Mouse (Mus musculus) embryonic facial prominence, embryonic 10.5 days (tissue): Measurements from ENCODE around the gene Cmtm8. TPM values are rescaled to one million over a fixed set of nuclear protein-coding genes. Genes with fewer than 3 reads are reported as not detected.
A peak's percentile ranks its signal among the peaks of the same experiment; 100 is the strongest.

ENCODE experiments used
- DNase-seq: peaks from one replicate; pipeline ENCODE4 v3.0.0-alpha.2; 2017; ENCODE audit warnings: low spot score
- H3K27ac ChIP-seq: fragments of 300-500 bp; sonication (generic); replicated peaks from 2 replicates; pipeline ENCODE4 v1.5.1; 2016; ENCODE audit warnings: mild to moderate bottlenecking
- H3K27me3 ChIP-seq: fragments of 300-500 bp; sonication (generic); replicated peaks from 2 replicates; pipeline ENCODE4 v1.6.1; 2016; ENCODE audit warnings: low read depth, mild to moderate bottlenecking; ENCODE audit not compliant: poor library complexity, severe bottlenecking
- H3K36me3 ChIP-seq: fragments of 300-500 bp; sonication (generic); replicated peaks from 2 replicates; pipeline ENCODE4 v1.6.1; 2016; ENCODE audit warnings: mild to moderate bottlenecking, moderate library complexity
- H3K4me1 ChIP-seq: fragments of 300-500 bp; sonication (generic); 2 replicates; pipeline ENCODE4 v1.6.1; 2016
- H3K4me3 ChIP-seq: fragments of 300-500 bp; sonication (generic); 2 replicates; pipeline ENCODE4 v1.5.1; 2016; ENCODE audit warnings: mild to moderate bottlenecking, moderate library complexity
- H3K9me3 ChIP-seq: fragments of 300-500 bp; sonication (generic); 2 replicates; pipeline ENCODE4 v1.6.1; 2016; ENCODE audit warnings: mild to moderate bottlenecking
- WGBS: fragments of 180-500 bp; shearing (Covaris S2); methylation state at CpG from one replicate; pipeline ENCODE4 v1.1.7; 2016; 5-methylcytosine and 5-hydroxymethylcytosine counted together
- polyA plus RNA-seq: library from polyadenylated mRNA; unstranded; fragments of >200 nt; fragmentation: Nextera tagmentation; extraction: Ambion mirVana; gene quantifications from 2 replicates; pipeline ENCODE4 v1.2.1, GENCODE M21; 2016

The Cmtm8 gene
- polyA plus RNA-seq, 1 experiment from 2014 or later, result 21.3 TPM

DNA sequence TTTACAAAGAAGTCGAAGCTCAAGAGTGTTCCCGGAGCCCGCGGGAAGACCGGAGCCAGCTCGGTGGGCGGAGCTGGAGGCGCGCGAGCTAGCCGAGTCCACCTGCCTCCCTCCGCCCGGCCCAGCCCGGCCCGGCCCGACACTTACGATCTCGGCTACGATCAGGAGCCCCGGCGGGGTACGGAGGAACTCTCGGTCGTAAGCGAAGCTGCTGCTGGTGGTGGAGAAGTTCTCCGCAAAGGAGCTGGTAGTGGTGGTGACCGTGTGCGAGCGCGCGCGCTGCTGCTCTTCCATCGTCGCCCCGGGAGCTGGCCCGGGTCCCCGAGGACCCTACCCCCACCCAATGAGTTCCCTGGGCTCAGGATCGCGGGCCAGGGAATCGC is 331 bp downstream of the Cmtm8 start:
- peak overlapping the region; percentile 81 for H3K27ac ChIP-seq
- H3K9me3 ChIP-seq, result no peaks in the 10 kb centered on the region
- H3K4me1 ChIP-seq, result peaks cover 28% of the 10 kb centered on the region
- H3K36me3 ChIP-seq, result no peaks in the 10 kb centered on the region
- H3K4me3 ChIP-seq, result peak overlapping the region; percentile 82
- DNase-seq, result peak; percentile 74
- peaks cover 51% of the 10 kb centered on the region for H3K27me3 ChIP-seq
- WGBS, result under 1% methylated on average over 40 of the region's 40 CpGs

DNA sequence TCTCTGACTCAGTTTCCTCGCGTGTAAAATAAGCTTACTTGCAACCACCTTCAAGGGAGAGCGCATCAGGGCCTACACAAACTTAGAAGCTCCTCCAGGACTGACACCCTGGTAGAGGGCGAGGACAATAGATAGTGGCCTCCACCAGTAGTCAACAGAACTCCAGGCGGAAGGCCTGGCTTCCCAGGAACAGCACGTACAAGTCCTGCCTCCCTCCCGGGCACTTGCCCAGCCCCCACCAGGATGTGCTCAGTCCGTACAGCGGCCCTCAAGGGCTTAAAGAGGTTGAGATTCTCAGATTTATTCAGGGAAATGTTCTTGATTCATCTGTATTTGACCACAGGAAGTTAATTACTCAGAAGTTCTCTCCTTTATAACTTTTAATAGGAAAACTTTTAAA is 1.1 kb downstream of the Cmtm8 start:
- H3K27ac ChIP-seq, result no peak overlapping the region
- peak overlapping the region; percentile 82 for H3K4me3 ChIP-seq
- H3K9me3 ChIP-seq, result no peaks in the 10 kb centered on the region
- 20% methylated on average over 9 of the region's 9 CpGs for WGBS
- peak; percentile 34 for DNase-seq
- H3K4me1 ChIP-seq, result peaks cover 28% of the 10 kb centered on the region
- H3K36me3 ChIP-seq, result no peaks in the 10 kb centered on the region
- H3K27me3 ChIP-seq, result peaks cover 51% of the 10 kb centered on the region

DNA sequence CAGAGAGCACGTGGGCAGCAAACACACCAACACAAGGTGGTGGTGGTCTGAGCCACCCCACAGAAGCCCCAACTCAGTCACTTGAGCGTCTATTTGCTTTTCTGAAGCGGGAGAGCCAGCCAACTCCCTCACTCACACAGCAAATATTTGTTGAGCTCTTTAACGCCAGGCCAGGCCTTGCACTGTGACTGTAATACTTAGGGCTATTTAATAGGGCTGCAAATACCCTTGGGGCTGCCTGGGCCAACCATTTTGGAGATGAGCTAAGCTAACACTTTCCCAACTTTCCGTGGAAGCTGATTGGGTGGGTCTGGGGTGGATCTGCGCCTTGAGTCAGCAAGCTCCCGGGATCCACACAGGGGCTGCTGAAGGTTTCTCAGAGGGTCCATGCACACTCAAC is 1.7 kb downstream of the Cmtm8 start:
- H3K27me3 ChIP-seq, result peaks cover 51% of the 10 kb centered on the region
- 81% methylated on average over 7 of the region's 7 CpGs for WGBS
- no peak overlapping the region for H3K27ac ChIP-seq
- peaks cover 28% of the 10 kb centered on the region for H3K4me1 ChIP-seq
- H3K36me3 ChIP-seq, result no peaks in the 10 kb centered on the region
- no peak for DNase-seq
- peak overlapping the region; percentile 82; the same call in 1 of the 2 replicates for H3K4me3 ChIP-seq
- no peaks in the 10 kb centered on the region for H3K9me3 ChIP-seq

GRCm38 (mm10) chr9:114838870-114839269 is 5.1 kb downstream of the Cmtm8 start:
- no peaks in the 10 kb centered on the region for H3K9me3 ChIP-seq
- H3K4me1 ChIP-seq, result peaks cover 19% of the 10 kb centered on the region
- no peak for DNase-seq
- H3K4me3 ChIP-seq, result no peak overlapping the region
- H3K27me3 ChIP-seq, result peaks cover 25% of the 10 kb centered on the region
- 81% methylated on average over 5 of the region's 5 CpGs for WGBS
- H3K36me3 ChIP-seq, result no peaks in the 10 kb centered on the region
- H3K27ac ChIP-seq, result no peak overlapping the region

- H3K27me3 ChIP-seq, result no peaks in the 10 kb centered on the region
- H3K27ac ChIP-seq, result no peak overlapping the region
- no peak overlapping the region for H3K4me3 ChIP-seq
- peaks cover 18% of the 10 kb centered on the region for H3K4me1 ChIP-seq
- H3K36me3 ChIP-seq, result no peaks in the 10 kb centered on the region
- DNase-seq, result no peak
- 65% methylated on average over 6 of the region's 6 CpGs for WGBS
- no peaks in the 10 kb centered on the region for H3K9me3 ChIP-seq
Observed at GRCm38 (mm10) chr9:114831527-114831926, 12.4 kb downstream of the Cmtm8 start.

DNA sequence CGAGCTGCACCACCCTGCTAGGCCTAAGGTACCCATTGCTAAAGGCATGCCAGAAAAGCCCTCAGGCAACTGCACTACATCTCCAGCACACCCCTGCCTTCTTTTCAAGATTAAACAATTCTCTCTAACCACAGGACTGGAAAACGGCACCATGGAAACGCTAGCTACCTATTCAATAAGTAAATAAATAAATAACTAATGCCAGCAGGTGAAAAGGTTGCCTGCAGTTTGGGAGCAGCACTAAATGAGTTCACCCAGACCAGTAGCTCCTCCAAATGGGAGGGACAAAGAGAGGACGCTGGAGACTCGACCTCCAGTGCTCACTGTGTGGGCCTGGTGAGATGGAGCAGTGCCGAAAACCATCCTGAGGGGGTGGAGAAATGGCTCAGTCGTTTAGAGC is 13.6 kb downstream of the Cmtm8 start:
- peaks cover 18% of the 10 kb centered on the region for H3K4me1 ChIP-seq
- WGBS, result 50% methylated on average over 7 of the region's 7 CpGs
- DNase-seq, result no peak
- no peaks in the 10 kb centered on the region for H3K36me3 ChIP-seq
- H3K9me3 ChIP-seq, result no peaks in the 10 kb centered on the region
- no peak overlapping the region for H3K27ac ChIP-seq
- H3K27me3 ChIP-seq, result no peaks in the 10 kb centered on the region
- no peak overlapping the region for H3K4me3 ChIP-seq

DNA sequence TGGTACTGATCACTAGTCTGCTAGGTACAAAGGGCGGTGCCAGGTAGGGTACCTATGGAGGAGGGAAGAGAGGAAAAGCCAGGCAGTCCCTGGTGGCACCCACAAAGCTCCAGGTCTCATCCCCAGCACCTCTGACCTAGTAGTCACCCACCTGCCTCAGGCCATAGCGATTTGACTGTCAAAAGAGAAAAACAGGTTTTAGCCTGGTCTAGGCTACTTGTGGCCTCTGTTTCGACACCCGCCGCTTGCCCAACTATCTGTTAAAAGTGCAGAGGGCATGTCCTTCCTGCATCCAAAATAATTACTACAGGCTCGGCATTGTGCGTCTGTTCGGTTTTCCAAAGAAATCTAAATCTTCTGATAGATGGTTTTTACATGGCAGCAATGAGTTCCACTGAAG is 14.3 kb downstream of the Cmtm8 start:
- DNase-seq, result no peak
- Histone ChIP-seq H3K27ac (no peak overlapping the region), H3K9me3 (no peaks in the 10 kb centered on the region), H3K36me3 (no peaks in the 10 kb centered on the region), H3K4me3 (no peak overlapping the region), H3K4me1 (peaks cover 18% of the 10 kb centered on the region), H3K27me3 (no peaks in the 10 kb centered on the region)
- WGBS, result 88% methylated on average over 8 of the region's 8 CpGs

GRCm38 (mm10) chr9:114828377-114828776 is 15.6 kb downstream of the Cmtm8 start:
- DNase-seq, result no peak
- Histone ChIP-seq H3K36me3 (no peaks in the 10 kb centered on the region), H3K9me3 (no peaks in the 10 kb centered on the region), H3K4me3 (no peak overlapping the region), H3K27me3 (no peaks in the 10 kb centered on the region), H3K27ac (no peak overlapping the region), H3K4me1 (peaks cover 18% of the 10 kb centered on the region)
- 95% methylated on average over 6 of the region's 6 CpGs for WGBS

GRCm38 (mm10) chr9:114827242-114827852 is 16.6 kb downstream of the Cmtm8 start:
- no peak for DNase-seq
- no peak overlapping the region for H3K4me3 ChIP-seq
- no peaks in the 10 kb centered on the region for H3K36me3 ChIP-seq
- no peak overlapping the region for H3K27ac ChIP-seq
- H3K27me3 ChIP-seq, result no peaks in the 10 kb centered on the region
- WGBS, result 46% methylated on average over 1 of the region's 1 CpGs
- no peaks in the 10 kb centered on the region for H3K9me3 ChIP-seq
- H3K4me1 ChIP-seq, result peaks cover 18% of the 10 kb centered on the region

DNA sequence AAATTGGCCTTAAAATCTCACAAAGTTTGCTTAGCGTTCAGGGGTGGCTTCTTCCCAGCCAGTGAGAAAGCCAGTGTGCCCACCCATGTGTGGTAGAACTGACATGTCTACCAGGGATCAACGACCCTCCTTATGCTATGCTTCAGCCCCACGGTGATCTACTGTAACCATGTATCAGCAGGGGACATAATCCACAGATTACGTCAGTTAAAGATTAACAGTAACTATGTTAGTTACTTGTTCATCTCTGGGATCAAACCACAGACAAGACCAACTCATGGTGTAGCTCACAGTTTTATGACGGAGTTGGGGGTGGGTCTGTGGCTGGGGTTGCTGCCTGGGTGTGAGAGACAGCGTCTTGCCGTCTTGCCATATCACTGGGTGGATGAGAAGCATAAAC is 19.8 kb downstream of the Cmtm8 start:
- Histone ChIP-seq H3K4me3 (no peak overlapping the region), H3K4me1 (peaks cover 10% of the 10 kb centered on the region), H3K9me3 (no peaks in the 10 kb centered on the region), H3K36me3 (no peaks in the 10 kb centered on the region), H3K27me3 (no peaks in the 10 kb centered on the region), H3K27ac (no peak overlapping the region)
- no peak for DNase-seq
- 96% methylated on average over 7 of the region's 7 CpGs for WGBS

GRCm38 (mm10) chr9:114821548-114822289 is 22.2 kb downstream of the Cmtm8 start:
- Histone ChIP-seq H3K36me3 (no peaks in the 10 kb centered on the region), H3K4me3 (no peak overlapping the region), H3K4me1 (peaks cover 4% of the 10 kb centered on the region), H3K9me3 (no peaks in the 10 kb centered on the region), H3K27me3 (no peaks in the 10 kb centered on the region), H3K27ac (no peak overlapping the region)
- no peak for DNase-seq
- 90% methylated on average over 15 of the region's 15 CpGs for WGBS

GRCm38 (mm10) chr9:114818918-114819317 is 25.0 kb downstream of the Cmtm8 start:
- no peak overlapping the region for H3K27ac ChIP-seq
- H3K4me1 ChIP-seq, result peaks cover 4% of the 10 kb centered on the region
- H3K36me3 ChIP-seq, result no peaks in the 10 kb centered on the region
- WGBS, result 84% methylated on average over 3 of the region's 3 CpGs
- no peak for DNase-seq
- no peaks in the 10 kb centered on the region for H3K27me3 ChIP-seq
- no peak overlapping the region for H3K4me3 ChIP-seq
- no peaks in the 10 kb centered on the region for H3K9me3 ChIP-seq

DNA sequence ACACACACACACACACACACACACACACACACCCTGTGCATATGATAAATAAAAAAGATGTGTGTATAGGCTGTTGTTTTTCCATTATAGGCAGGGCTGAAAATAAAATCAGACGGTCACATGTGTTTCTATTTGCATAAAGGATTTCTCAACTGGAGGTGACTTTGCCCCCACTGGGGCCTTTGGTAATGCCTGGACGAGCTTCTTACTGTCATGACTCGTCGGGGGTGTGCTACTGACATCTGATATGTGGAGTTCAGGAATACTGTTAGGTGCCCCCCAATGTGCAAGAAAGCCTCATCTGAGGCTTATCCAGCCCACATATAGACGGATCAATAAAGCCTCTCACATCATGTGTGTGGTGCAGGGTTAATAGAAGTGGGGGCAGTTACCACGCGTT is 26.9 kb downstream of the Cmtm8 start:
- no peak for DNase-seq
- WGBS, result 86% methylated on average over 7 of the region's 7 CpGs

More for the DNA sequence above, 26.9 kb downstream of the Cmtm8 start:
- no peaks in the 10 kb centered on the region for H3K36me3 ChIP-seq
- peaks cover 4% of the 10 kb centered on the region for H3K4me1 ChIP-seq
- H3K27ac ChIP-seq, result no peak overlapping the region
- no peaks in the 10 kb centered on the region for H3K27me3 ChIP-seq
- H3K4me3 ChIP-seq, result no peak overlapping the region
- H3K9me3 ChIP-seq, result no peaks in the 10 kb centered on the region
